Mouse (Mus musculus) gastrocnemius, postnatal 10 days (tissue): ENCODE data around the gene Mapkapk3. TPM values are rescaled to one million over a fixed set of nuclear protein-coding genes. Genes with fewer than 3 reads are reported as not detected.

Experiments
- DNase-seq: peaks from one replicate; pipeline ENCODE4 v3.0.0; 2021; ENCODE audit warnings: mixed read lengths
- total RNA-seq, 2 experiments: library from RNA; stranded (reverse); gene quantifications; 2 replicates each; pipeline ENCODE4 v1.2.3; 2021

The Mapkapk3 gene
- total RNA-seq, 2 experiments from 2014 or later, result 11.0 to 14.4 TPM

DNA sequence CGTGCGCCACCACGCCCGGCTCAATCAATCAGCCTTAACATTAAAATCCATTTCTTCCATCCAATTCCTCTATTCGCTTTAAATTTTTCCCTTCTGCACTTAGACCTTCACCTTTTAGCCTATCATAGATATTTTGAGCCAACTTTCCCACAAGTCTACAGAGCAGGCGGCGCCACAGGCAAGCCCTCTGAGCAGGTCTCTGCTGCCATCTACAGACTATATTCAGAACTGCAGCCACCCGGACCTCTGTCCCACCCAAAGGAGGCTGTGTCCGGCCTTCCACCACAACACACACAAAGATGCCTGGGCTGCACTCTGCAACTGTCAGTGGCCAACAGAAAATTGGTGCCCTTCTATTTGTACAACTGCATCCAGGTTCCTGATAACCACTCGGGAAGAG is 1.2 kb upstream of the Mapkapk3 start:
- peak; percentile 88 for DNase-seq

DNA sequence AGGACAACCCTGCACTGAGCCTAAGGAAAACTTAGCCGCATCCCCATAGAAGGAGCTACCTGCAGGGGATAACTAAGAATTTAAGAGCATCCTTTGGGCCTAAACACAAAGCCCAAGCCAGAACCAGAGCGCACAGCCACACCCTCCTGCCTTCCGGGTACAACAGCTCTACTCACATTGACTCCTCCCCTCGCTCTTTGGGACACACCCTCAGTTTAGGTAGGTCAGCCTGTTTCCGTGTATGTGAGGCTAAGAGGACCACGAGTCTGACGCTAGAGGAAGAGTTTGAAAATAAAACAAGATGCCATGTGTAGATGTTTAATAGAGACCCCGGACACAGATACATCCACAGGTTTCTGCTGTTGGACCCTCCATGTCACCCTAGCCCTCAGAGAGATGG is 966 bp downstream of the Mapkapk3 start:
- DNase-seq, result no peak

DNA sequence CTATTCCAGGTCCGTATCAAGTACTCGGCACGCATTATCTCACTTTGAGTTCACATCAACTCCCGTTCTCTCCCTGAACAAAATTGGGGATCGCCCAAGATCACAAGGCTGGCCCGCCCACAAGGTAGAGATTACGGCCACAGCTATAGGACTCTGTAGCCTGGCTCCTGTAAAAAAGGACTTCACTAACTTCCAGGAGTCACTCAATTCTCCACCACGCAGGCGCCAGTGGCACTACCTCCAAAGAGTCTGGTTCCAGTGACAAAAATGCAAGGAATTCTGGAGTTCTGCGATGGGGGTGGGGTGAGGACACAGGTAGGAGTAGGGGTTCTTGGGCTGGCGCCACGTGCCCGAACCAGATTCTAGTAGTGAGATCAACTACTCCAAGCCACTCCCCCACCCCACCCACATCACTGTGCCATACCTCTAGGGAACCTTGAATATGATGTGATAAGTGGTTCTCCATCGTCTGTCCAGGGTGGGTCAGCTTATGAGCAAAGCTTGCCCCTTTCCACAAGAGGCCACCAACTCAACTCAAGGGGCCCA is 1.5 kb downstream of the Mapkapk3 start:
- DNase-seq, result no peak

DNA sequence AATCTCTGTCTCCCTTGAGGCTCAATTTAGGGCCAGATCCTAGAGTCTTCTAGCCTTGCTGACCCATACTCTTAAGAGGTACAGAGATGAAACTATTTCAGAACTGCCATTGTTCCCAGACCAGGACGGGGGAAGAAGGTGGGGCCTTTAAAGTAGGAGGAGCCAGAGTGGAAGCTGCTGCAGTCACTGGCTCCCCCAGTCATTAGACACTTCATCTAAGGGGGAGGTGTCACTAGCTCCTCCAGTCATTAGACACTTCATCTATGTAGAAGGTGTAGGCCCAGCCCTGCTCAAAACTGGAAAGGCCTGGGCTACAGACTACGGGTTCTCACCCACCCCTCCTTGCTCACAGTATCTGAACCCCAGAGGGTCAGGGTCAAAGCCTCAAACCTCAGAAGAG is 2.4 kb downstream of the Mapkapk3 start:
- no peak for DNase-seq

DNA sequence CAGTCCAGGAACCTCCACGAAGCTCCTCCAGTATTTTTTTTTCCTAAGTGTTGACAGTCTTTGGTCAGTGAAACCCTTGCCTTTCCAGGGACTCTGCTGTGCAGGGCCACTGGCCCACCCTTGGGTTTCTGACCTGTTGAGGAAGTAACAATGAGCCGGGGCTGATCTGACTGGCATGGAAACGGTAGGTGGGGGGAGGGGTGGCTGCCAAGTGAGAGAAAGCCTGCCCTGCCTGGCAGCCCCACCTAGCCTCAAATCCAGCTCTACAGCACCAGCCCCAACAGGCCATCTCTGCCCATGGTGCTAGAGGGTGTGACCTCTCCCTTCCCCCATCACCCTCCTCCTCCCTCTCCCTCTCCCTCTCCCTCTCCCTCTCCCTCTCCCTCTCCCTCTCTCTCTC is 4.7 kb downstream of the Mapkapk3 start:
- no peak for DNase-seq

DNA sequence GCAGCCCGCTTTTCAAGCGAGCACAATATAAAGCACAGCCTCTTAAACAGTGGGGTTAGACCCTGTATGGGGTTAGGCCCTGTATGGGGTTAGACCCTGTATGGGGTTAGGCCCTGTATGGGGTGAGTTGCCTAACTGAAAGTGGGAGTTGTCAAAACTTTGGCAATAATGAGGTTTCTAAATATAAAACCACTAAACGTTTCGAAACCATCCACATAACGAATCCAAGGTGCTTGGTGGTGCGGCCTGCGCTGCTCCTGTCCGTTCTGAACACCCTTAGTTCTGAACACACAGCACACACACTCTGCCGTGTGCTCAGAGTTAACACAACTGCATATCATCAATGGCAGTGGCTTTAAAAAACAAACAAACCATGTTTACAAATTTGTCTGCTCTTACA is 6.7 kb downstream of the Mapkapk3 start:
- DNase-seq, result no peak

DNA sequence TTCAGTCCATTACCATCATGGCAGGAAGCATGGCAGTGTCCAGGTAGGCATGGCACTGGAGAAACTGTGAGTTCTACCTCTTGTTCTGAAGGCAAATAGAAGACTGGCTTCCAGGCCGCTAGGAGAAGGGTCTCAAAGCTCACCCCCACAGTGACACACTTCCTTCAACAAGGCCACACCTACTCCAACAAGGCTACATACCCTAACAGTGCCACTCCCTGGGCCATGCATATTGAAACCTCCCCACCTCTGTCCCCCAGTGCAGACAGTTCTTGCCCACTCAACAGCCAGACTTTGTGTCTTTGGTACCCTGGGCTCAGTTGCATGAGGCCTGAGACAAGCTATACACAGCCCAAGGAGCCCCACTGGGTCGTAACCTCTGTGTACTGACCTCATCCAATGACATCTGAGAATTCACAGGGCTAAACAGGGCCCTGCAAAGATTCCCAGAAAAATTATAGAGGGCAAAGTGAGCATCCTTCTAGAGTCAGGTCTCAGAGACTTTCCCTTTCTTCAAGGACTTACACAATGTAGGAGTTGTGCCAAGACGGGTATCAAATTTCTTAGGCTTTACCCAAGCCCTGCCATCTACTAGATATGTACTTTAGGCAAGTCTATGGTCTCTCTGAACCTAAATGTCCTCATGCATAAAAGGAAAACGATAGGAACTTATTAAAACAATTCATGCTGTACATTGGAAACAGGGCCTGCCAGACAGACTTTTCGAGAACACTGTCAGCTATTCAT is 8.3 kb downstream of the Mapkapk3 start:
- no peak for DNase-seq

DNA sequence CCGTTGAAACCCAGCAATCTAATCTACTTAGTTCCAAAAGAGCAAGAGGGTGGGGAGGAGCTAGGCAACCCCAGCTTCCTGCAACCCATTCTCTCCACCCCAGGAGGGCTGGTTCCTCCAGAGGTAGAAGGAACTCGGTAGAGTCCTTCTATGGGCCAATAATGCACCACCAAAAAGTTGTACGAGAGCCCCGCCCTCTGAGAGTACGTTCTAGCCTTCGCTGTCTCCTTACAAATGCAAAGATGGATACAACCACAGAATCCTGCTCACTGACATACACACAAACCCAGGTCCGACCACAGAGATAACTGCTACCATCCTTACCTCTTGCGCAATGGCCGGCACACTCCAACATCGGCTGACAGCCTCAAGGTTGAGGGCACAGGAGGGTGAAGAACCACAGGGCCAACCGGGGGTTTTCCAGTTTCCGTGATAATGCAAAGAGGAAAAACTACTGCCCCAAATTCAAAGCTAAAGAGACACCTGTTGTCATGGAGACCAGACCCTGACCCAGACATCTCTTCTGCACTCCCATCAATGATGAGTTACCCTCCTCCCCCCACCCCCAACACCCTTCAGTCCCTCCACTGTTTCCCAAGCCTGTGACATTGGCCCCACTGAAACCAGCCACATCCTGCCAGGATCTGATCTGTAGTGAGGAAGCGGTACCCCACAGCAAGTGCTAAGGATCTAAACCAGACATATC is 9.2 kb downstream of the Mapkapk3 start:
- no peak for DNase-seq

DNA sequence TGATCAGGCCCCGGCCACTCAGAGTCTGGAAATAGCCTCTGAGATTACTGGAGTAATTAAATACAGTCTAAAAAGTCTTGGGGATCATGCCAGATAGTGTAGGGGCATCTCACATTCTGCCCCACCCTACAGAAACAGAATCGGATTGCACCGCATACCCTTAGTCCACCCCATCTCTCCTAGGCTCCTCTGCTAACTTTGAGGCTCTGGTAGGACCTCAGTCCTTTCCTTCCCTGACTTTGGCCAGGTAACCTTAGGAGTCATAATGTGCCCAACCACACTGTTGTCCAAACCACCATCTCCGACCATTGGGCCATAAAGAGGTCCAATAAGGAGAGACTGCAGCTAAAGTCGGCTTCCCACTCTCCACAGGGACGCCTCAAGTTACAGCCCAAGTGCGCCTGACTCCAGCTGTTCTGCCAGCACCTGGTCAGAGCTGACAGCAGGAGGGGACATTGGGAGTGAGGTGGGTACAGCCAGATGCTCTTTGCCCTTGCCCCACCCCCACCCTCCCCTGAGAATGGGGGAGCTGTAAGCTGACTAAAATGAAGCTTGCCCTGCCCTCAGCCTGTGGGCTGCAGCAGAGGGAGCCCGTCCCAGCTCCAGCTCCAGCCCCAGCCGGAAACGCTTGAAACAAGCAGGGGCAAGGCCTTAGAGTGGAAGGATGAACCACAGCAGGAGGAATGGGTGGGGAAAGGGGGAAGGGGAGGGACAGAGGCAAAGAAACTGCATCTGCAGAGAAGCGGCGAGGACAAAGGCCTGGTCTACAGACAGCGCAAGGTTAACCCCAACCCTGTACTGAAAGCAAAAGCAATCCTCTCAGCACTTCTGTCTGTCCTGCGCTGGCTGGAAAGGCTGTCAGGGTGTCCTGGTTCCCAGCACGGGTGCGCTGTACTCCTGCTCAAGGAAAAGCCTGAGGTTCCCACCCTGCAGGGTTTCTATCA is 10.0 kb downstream of the Mapkapk3 start:
- DNase-seq, result peak; percentile 26

DNA sequence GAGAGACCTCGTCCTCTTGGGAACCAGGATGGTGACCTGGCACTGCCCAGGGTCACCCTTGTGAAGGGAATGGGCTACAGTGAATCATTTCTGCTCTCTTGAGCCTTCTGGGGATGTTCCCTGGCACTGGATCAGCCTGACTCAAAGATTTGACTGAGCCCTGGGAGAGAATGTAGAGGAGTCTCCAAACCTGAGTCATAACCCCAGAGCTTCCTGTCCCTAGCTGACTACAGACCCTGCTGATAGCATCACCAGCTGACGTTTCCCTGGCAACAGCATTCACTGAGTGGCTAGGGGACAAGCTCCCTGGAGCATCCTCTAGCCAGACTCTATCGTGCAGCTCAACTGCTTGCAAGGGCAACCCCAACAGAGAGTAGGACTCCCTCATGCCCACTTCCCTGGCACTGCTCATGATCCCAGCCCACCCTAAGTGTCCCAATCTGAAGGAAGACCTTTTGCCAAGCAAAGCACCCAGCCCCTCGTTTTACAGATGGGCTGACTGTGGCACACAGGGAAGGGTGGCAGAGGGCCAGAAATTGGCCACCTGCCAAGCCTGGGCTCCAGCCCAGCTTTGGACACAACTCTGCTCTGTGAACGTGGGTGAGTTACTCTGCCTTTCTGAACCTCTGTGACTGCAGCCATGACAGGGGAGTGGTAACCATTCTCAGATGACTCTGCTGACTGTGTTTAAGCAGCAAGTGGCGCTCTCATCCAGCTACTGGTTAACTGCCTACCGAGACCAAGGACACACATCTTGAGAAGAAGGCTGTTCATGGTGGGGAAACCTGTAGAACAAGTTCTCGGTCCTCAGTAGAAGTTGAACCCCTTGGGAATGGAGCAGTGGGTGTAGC is 10.9 kb downstream of the Mapkapk3 start:
- peak; percentile 47 for DNase-seq

DNA sequence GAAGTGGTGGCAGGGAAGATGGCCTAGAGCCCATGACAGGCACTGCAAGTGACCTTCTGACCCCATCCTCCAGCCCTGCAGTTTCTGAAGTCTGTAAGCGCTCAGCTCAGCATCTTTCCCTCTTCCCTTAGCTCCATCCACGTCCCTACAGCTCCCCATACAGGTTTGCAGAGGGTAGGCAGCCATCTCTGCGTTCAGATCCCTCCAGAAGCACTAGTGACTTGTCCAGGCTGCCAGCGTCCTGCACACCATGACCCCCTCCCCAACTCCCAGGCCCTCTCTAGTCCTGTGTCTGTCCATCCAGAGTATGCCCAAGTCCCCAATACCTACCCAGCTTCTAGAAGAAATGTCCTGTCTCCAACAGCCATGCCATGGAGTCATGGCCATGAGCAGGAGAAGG is 11.6 kb downstream of the Mapkapk3 start:
- DNase-seq, result no peak

DNA sequence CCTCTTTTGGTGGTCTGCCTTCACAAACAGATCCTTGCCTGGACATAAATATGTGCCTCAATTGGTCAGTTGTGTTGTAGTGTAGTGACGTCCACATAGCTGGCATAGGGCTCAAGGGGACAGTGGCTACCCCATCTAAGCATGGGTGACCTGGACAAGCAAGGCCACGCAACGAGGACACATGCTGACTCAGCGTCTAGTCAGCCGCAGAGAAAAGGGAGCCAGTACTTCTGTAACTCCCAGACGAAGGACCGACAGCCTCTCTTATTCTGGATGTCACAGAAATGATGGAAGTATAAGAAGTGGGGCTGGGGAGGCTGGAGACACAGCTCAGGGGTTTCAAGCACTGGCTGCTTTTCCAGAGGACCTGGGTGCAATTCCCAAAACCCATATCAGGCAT is 12.1 kb downstream of the Mapkapk3 start:
- no peak for DNase-seq

DNA sequence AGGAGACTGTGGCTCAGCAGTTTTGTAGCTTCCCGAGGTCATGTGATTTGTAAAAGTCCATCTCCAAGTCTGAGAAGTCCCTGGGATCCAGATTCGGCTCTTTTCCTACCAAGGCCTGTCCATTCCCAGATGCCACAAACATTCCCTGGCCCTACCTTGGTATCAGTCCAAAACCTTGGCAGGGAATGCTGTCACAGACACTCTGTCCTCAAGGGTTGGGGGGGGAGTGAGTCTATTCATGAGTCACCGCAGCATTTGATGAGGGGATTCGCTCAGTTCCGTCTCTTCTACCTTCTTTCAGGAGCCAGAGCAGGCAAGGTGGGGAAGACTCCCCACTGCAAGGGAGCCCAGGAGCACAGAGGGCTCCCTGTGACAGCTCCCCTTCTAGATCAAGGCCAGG is 14.0 kb downstream of the Mapkapk3 start:
- DNase-seq, result no peak

DNA sequence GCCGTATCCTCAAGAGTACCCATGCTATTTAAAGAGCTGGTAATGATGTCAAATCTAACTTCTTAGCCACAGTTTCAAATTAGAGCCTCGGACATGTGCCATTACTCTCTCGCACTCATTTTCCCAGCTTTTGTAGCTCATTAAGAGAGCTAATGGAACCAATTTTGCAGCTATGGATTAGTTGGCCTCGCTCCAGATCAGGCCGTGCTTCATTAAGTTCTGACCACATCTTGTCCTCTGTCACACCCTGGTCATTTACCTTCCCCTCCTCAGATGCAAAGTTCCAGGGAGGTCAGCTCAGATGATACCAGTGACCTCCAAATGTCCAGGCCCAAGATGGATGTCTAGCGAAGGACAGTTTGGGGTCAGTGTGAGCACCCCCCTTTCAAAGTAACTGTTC is 14.9 kb downstream of the Mapkapk3 start:
- no peak for DNase-seq

DNA sequence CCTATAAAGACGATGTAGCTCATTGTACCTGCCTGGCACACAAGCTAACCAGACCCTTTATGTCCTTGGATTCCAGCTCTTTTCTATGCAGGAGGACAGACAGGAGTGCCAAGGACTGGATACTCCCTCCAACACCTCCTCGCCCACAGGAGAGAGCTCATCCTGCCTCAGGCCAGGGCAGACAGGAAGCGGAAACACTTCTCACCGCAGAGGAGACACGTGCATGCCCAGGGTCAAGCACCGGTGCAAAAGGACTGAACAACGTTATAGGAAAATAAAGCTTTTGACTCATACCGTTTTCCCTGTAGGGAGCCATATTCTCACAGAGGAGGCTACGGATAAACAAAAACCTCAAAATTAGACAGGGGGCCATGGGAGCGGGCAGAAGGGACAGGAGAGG is 16.5 kb downstream of the Mapkapk3 start:
- no peak for DNase-seq

DNA sequence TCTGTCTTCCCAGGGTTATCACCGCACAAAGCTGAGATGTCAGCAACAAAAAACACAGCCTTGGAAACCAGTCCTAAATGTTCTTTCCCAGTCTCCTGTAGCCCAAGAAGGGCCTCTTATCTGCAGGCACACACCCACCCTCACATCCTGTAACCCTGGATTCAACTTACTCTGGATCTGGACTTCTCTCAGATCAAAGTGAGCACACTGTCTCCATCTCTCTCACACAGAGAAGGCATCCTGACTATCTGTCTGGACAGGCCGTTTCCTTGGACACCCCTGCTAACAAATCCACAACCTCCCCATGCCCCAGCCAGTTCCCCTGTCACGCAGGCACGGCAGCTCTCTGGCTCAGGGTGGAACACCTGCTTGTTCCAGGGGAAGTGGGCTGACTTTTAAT is 17.4 kb downstream of the Mapkapk3 start:
- DNase-seq, result no peak

DNA sequence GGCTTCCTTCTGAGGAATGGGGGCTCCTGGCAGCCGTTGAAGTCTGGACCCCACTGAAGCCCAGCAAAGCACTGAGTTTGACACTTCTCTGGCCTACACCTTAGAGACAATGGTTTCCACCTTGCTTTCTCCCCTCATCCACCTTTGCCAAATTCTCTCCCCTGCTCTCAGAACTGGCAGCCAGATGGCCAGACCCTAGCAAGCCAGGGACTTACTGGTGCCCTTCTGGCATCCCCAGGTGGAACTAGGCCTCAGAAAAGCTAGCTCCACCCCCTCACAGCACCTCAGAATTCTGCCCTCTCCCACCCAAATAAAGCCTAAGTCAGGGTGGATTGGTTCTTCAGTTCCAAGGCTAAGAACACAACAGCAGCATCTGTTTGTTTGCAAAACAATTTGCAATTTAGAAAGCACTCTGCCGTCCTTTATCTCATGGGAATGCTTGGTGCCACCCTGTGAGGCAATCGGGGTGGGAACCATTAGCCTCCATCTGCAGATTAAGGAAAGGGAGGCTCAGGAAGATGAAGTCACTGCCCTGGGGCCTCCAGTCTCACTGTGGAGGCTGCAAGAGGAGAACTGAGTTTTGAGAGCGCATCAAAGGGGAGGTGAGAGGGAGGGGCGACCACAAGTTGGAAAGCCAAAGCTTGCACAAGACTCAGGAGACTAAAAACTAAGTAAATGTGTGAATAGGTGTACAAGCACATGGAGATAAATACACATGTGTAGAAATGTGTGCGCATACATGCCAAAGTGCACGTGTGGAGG is 18.3 kb downstream of the Mapkapk3 start:
- DNase-seq, result no peak

DNA sequence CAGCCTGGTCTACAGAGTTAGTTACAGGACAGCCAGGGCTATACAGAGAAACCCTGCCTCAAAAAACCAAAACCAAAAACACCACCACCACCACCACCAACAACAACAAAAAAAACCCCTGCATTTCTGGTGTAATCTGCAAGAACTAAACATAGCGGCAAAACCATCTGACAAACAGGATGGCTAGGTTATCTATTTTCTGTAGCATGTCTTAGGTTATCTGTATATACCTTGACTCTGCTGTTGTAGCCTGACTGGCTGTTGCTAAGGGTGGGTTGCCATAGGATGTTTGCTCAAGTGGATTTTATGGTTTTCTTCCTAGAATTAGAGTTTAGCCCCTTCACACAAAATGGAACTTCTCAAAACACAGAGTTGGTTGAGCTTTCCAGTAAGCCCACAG is 19.9 kb downstream of the Mapkapk3 start:
- no peak for DNase-seq

DNA sequence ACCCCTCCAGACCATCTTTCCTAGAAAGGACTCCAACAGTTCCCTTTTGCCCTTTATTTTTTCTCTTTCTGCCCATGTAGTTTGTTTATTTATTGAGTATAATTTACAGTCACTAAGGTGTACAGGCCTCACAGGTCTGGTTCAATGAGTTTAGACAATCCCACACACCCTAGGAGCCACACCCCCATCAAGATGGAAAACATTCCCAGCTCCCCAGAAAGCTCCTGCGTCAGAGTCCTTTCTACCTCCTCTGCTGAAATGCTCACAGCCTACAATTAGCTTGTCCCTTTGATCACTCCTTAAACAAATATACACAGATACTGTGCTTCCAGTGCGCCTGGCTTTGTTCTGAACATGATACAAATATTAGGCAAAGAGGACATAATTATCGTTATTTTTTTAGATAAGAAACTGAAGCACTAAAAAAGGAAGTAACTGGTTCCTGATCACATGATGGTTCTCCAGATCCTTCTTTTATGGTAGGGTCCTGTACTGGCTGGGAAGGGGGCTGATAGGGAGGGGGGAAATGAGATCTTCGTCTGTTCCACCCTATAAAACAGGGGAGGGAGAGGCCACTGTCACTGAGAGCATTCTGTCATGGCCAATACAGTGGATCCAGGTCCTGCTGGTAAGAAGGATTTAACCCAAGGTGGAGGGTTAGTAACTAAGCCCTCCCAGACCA is 21.8 kb downstream of the Mapkapk3 start:
- DNase-seq, result no peak

DNA sequence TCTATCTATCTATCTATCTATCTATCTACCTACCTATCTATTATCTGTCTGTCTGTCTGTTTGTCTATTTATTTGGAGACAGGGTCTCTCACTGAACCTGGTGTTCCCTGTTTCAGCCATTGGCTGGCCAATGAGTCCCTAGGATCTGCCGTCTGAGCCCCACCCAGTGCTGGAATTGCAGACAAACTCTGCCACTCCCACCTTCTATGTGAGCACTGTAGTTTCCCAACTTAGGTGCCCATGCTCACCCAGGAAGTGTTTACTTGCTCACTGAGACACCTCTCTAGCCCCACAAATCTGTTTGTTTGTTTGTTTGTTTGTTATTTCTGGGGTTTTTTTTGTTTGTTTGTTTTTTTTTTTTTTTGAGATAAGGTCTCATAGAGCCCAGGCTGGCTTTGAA is 22.6 kb downstream of the Mapkapk3 start:
- no peak for DNase-seq
